Mouse (Mus musculus): ENCODE measurements around the gene Vax1.

- no peak for TF ChIP-seq CTCF (IDR thresholded peaks at IDR 0.05; ENCODE audit: control insufficient read depth, insufficient read depth, low read length)
- no peak for TF ChIP-seq POLR2A (IDR thresholded peaks at IDR 0.05; ENCODE audit: borderline replicate concordance, control insufficient read depth, low read depth, low read length)
Measured at GRCm38 (mm10) chr19:59170766-59171095, 875 bp upstream of the Vax1 start.
